Mouse (Mus musculus) CH12.LX (cell line): Measurements from ENCODE around the gene Ube2h. TPM values are rescaled to one million over a fixed set of nuclear protein-coding genes. Genes with fewer than 3 reads are reported as not detected.

Experiments used
- DNase-seq: peaks from one replicate; pipeline ENCODE4 v3.0.0-alpha.2; 2013; ENCODE audit errors: extremely low read depth
- H3K27ac ChIP-seq: 2 replicates; pipeline ENCODE4 v1.5.1; 2012; ENCODE audit warnings: low read depth, mild to moderate bottlenecking, control low read depth, moderate library complexity; ENCODE audit not compliant: insufficient read depth
- H3K27me3 ChIP-seq: replicated peaks from 2 replicates; pipeline ENCODE3; 2012; ENCODE audit warnings: inconsistent platforms
- H3K36me3 ChIP-seq, 2 experiments: replicated peaks in 1 of 2; 2 replicates each; pipeline versions ENCODE3 to v1.6.1; 2012; ENCODE audit warnings: inconsistent platforms in 1 of 2, low read length in 1 of 2, mild to moderate bottlenecking in 1 of 2, mixed read lengths in 1 of 2, moderate library complexity in 1 of 2; ENCODE audit not compliant: control insufficient read depth in 1 of 2, insufficient read depth in 1 of 2
- H3K4me1 ChIP-seq, 2 experiments: 2 replicates each; pipeline ENCODE4 v1.6.1; 2012; ENCODE audit warnings: inconsistent platforms in 1 of 2, moderate library complexity in 1 of 2; ENCODE audit not compliant: insufficient read depth in 2 of 2, control insufficient read depth in 1 of 2
- H3K4me2 ChIP-seq: 2 replicates; pipeline ENCODE4 v1.6.1; 2012; ENCODE audit warnings: low read depth, mild to moderate bottlenecking, control low read depth; ENCODE audit not compliant: poor library complexity, insufficient read depth, severe bottlenecking
- H3K4me3 ChIP-seq, 3 experiments: fragments of 150-350 bp in 1 of 3; sonication (generic) in 1 of 3; replicated peaks in 1 of 3; 2 replicates each; pipeline versions ENCODE3 to v1.5.1; 2011 to 2012; ENCODE audit warnings: low read depth in 2 of 3, low read length in 2 of 3, mild to moderate bottlenecking in 2 of 3, moderate library complexity in 2 of 3, control low read depth in 1 of 3, improper control_type of control experiment in 1 of 3, inconsistent platforms in 1 of 3, mixed read lengths in 1 of 3; ENCODE audit not compliant: poor library complexity in 1 of 3
- H3K79me2 ChIP-seq: replicated peaks from 2 replicates; pipeline ENCODE4 v1.6.1; 2012; ENCODE audit warnings: mild to moderate bottlenecking, moderate library complexity; ENCODE audit not compliant: control insufficient read depth, poor library complexity, insufficient read depth, severe bottlenecking; ENCODE audit errors: extremely low read depth
- H3K9ac ChIP-seq: 2 replicates; pipeline ENCODE4 v1.6.1; 2012; ENCODE audit warnings: low read depth, mild to moderate bottlenecking, control low read depth, moderate library complexity; ENCODE audit not compliant: insufficient read depth
- H3K9me3 ChIP-seq: replicated peaks from 2 replicates; pipeline ENCODE3; 2012; ENCODE audit warnings: low read length, inconsistent platforms, mixed read lengths
- CHD2 ChIP-seq: IDR thresholded peaks from 2 replicates; pipeline ENCODE4 v1.6.1; 2011; ENCODE audit warnings: low read length, improper control_type of control experiment
- CTCF ChIP-seq, 2 experiments: IDR thresholded peaks in 1 of 2; conservative IDR thresholded peaks in 1 of 2; 2 replicates each; pipeline ENCODE4 v1.5.1; 2011 to 2012; ENCODE audit warnings: low read depth in 2 of 2, low read length in 2 of 2, improper control_type of control experiment in 1 of 2, inconsistent platforms in 1 of 2, mild to moderate bottlenecking in 1 of 2, moderate library complexity in 1 of 2
- E2F4 ChIP-seq: IDR thresholded peaks from 2 replicates; pipeline ENCODE4 v1.6.1; 2011; ENCODE audit warnings: low read depth, low read length, improper control_type of control experiment; ENCODE audit not compliant: insufficient replicate concordance
- ELF1 ChIP-seq: IDR thresholded peaks from 2 replicates; pipeline ENCODE4 v1.6.1; 2014; ENCODE audit warnings: low read depth, mild to moderate bottlenecking, inconsistent platforms, low read length, improper control_type of control experiment
- EP300 ChIP-seq: IDR thresholded peaks from 2 replicates; pipeline ENCODE4 v1.6.1; 2011; ENCODE audit warnings: low read length, improper control_type of control experiment
- ETS1 ChIP-seq: conservative IDR thresholded peaks from 2 replicates; pipeline ENCODE4 v1.6.1; 2012; ENCODE audit warnings: low read depth, mild to moderate bottlenecking, inconsistent platforms, low read length, improper control_type of control experiment, moderate library complexity
- HCFC1 ChIP-seq: IDR thresholded peaks from 2 replicates; pipeline ENCODE4 v1.6.1; 2012; ENCODE audit warnings: low read depth, mild to moderate bottlenecking, inconsistent platforms, low read length, improper control_type of control experiment
- IRF4 ChIP-seq: IDR thresholded peaks from 2 replicates; pipeline ENCODE4 v1.6.1; 2014; ENCODE audit warnings: low read depth, mild to moderate bottlenecking, inconsistent platforms, low read length, improper control_type of control experiment
- JUN ChIP-seq: IDR thresholded peaks from 2 replicates; pipeline ENCODE4 v1.6.1; 2011; ENCODE audit warnings: low read depth, mild to moderate bottlenecking, low read length, improper control_type of control experiment, moderate library complexity; ENCODE audit not compliant: insufficient read depth
- KAT2A ChIP-seq: IDR thresholded peaks from 2 replicates; pipeline ENCODE4 v1.6.1; 2012; ENCODE audit warnings: low read length, improper control_type of control experiment, inconsistent platforms; ENCODE audit not compliant: insufficient replicate concordance
- MAFK ChIP-seq: IDR thresholded peaks from 2 replicates; pipeline ENCODE4 v1.6.1; 2011; ENCODE audit warnings: low read length, improper control_type of control experiment; ENCODE audit not compliant: insufficient replicate concordance
- MAX ChIP-seq: IDR thresholded peaks from 2 replicates; pipeline ENCODE4 v1.6.1; 2011; ENCODE audit warnings: low read length, improper control_type of control experiment
- MAZ ChIP-seq: IDR thresholded peaks from 2 replicates; pipeline ENCODE4 v1.6.1; 2012; ENCODE audit warnings: low read depth, mild to moderate bottlenecking, inconsistent platforms, low read length, improper control_type of control experiment, moderate library complexity
- MXI1 ChIP-seq: IDR thresholded peaks from 2 replicates; pipeline ENCODE4 v1.6.1; 2011; ENCODE audit warnings: mild to moderate bottlenecking, low read depth, low read length, improper control_type of control experiment
- MYC ChIP-seq: IDR thresholded peaks from 2 replicates; pipeline ENCODE4 v1.6.1; 2011; ENCODE audit warnings: low read depth, mild to moderate bottlenecking, improper control_type of control experiment, low read length
- NELFE ChIP-seq: IDR thresholded peaks from 2 replicates; pipeline ENCODE4 v1.6.1; 2011; ENCODE audit warnings: low read depth, low read length, improper control_type of control experiment
- NRF1 ChIP-seq: IDR thresholded peaks from 2 replicates; pipeline ENCODE4 v1.6.1; 2014; ENCODE audit warnings: low read depth, mild to moderate bottlenecking, inconsistent platforms, low read length, improper control_type of control experiment, moderate library complexity
- PAX5 ChIP-seq: IDR thresholded peaks from 2 replicates; pipeline ENCODE4 v1.6.1; 2012; ENCODE audit warnings: low read length, inconsistent platforms, mixed read lengths
- POLR2A ChIP-seq: IDR thresholded peaks from 2 replicates; pipeline ENCODE4 v1.6.1; 2011; ENCODE audit warnings: low read depth, mild to moderate bottlenecking, improper control_type of control experiment, low read length
- POLR2AphosphoS2 ChIP-seq: IDR thresholded peaks from 2 replicates; pipeline ENCODE4 v1.6.1; 2011; ENCODE audit warnings: low read depth, low read length, improper control_type of control experiment
- SMC3 ChIP-seq: IDR thresholded peaks from 2 replicates; pipeline ENCODE4 v1.6.1; 2011; ENCODE audit warnings: low read depth, low read length, improper control_type of control experiment
- TBP ChIP-seq: conservative IDR thresholded peaks from 2 replicates; pipeline ENCODE4 v1.6.1; 2011; ENCODE audit warnings: low read depth, low read length, improper control_type of control experiment
- TCF12 ChIP-seq: IDR thresholded peaks from 2 replicates; pipeline ENCODE4 v1.6.1; 2014; ENCODE audit warnings: low read depth, mild to moderate bottlenecking, inconsistent platforms, low read length, improper control_type of control experiment
- USF1 ChIP-seq: IDR thresholded peaks from 2 replicates; pipeline ENCODE4 v1.6.1; 2014; ENCODE audit warnings: low read depth, mild to moderate bottlenecking, inconsistent platforms, low read length, improper control_type of control experiment
- USF2 ChIP-seq: conservative IDR thresholded peaks from 2 replicates; pipeline ENCODE4 v1.6.1; 2011; ENCODE audit warnings: low read depth, low read length, improper control_type of control experiment
- ZKSCAN1 ChIP-seq: IDR thresholded peaks from 2 replicates; pipeline ENCODE4 v1.6.1; 2012; ENCODE audit warnings: low read depth, inconsistent platforms, low read length, improper control_type of control experiment, borderline replicate concordance
- dilution Hi-C: fragments of 300-500 bp; cut with MboI; formaldehyde crosslinking; loops from 2 replicates; pipeline ENCODE4 v1.14.3; 2020; ENCODE audit warnings: low sequenced_read_pairs; ENCODE audit not compliant: extremely low pct_unique_long_range_greater_than_20kb, extremely low pct_ligation_motif_present
- in situ Hi-C: fragments of 300-500 bp; cut with MboI; formaldehyde crosslinking; loops from 3 replicates; pipeline ENCODE4 v1.14.3; 2019; ENCODE audit warnings: low sequenced_read_pairs, low pct_ligation_motif_present, low pct_unique_long_range_greater_than_20kb, mixed read lengths
- polyA plus RNA-seq: library from polyadenylated mRNA; unstranded; fragments of >175 nt; gene quantifications from 2 replicates; pipeline ENCODE4 v1.2.1, GENCODE M21; 2012; ENCODE audit warnings: low read depth; ENCODE audit not compliant: insufficient read length
- total RNA-seq, 2 experiments: library from RNA; depleted of rRNA; stranded (reverse); fragments of 300-350 nt in 1 of 2; fragments of >200 nt in 1 of 2; gene quantifications; 2 replicates each; pipeline ENCODE4 v1.2.3; 2012 to 2014

Gene Ube2h
- total and polyA plus RNA-seq, 3 experiments, result 6.1 to 13.4 (median 13.4) TPM

DNA sequence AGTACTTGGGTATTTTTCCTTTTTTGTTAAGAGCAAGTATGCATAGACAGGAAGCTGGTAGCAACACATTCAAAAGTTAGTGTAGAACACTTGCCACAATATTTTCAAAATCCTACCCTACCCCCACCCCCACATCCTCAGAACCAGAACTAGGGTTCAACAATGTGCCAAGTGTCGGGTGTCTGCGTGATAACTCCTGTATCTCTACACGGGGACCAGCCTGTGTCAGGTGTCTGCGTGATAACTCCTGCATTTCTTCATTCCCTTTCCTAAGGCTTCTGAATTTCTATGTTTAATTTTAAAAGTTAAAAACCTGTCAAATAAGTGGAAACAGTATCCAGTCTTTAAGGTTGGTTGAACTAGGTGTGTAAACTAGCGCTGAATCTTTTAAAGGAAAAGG, 58.4 kb downstream of the Ube2h start:
- H3K4me2 ChIP-seq, result no peak overlapping the region
- H3K27me3 ChIP-seq, result no peaks in the 10 kb centered on the region
- no peaks in the 10 kb centered on the region for H3K79me2 ChIP-seq
- no peak overlapping the region for H3K27ac ChIP-seq
- H3K4me3 ChIP-seq, result no peak overlapping the region
- dilution Hi-C loops, result no loop called here
- peaks cover 0 to 2% of the 10 kb centered on the region in 2 experiments; a peak in 1 of 4 replicates for H3K4me1 ChIP-seq
- in situ Hi-C loops, result no loop called here
- TF ChIP-seq ELF1, result no peak
- TF ChIP-seq CTCF (conservative IDR thresholded peaks at IDR 0.05 in 1 of 2, IDR thresholded peaks at IDR 0.05 in 1 of 2; ENCODE audit: low read depth in 2 of 2, low read length in 2 of 2), result no peak
- TF ChIP-seq SMC3, result no peak
- TF ChIP-seq USF2, result no peak
- TF ChIP-seq NRF1, result no peak
- TF ChIP-seq MYC, result no peak
- TF ChIP-seq POLR2AphosphoS2, result no peak
- TF ChIP-seq IRF4, result no peak
- TF ChIP-seq HCFC1, result no peak
- no peak for TF ChIP-seq NELFE
- TF ChIP-seq MAX, result no peak
- no peak for TF ChIP-seq MAZ
- no peak for TF ChIP-seq EP300
- peaks cover 10 to 56% of the 10 kb centered on the region in 2 experiments for H3K36me3 ChIP-seq
- H3K9me3 ChIP-seq, result no peaks in the 10 kb centered on the region
- no peak for DNase-seq
- no peak overlapping the region for H3K9ac ChIP-seq

DNA sequence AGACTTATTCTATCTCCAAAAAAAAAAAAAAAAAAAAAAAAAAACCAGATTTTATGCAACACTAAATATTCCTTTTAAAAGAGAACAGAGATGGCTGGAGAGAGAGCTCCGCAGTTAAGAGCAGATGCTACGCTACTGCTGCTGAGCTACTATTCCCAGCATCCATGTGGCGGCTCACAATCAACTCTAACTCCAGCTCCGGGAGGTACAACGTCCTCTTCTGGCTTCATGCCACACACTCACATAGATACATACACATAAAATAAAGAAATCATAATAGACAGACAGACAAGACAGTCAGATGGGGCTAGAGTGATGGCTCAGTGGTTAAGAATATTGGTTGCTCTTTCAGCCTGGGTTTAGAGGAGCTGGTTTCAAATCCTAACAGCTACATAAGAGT, 58.9 kb downstream of the Ube2h start:
- dilution Hi-C loops, result no loop called here
- DNase-seq, result no peak
- peaks cover 10 to 57% of the 10 kb centered on the region in 2 experiments for H3K36me3 ChIP-seq
- no peak overlapping the region for H3K9ac ChIP-seq
- H3K4me2 ChIP-seq, result no peak overlapping the region
- no peak overlapping the region for H3K27ac ChIP-seq
- H3K4me3 ChIP-seq, result no peak overlapping the region
- TF ChIP-seq USF1 (no peak), MAX (no peak), MYC (no peak), CHD2 (no peak), TBP (no peak), NRF1 (no peak), HCFC1 (no peak), USF2 (no peak), MAFK (no peak), POLR2AphosphoS2 (no peak), PAX5 (no peak), CTCF (conservative IDR thresholded peaks at IDR 0.05 in 1 of 2, IDR thresholded peaks at IDR 0.05 in 1 of 2; ENCODE audit: low read depth in 2 of 2, low read length in 2 of 2) (no peak), KAT2A (no peak), MXI1 (no peak), ETS1 (no peak), E2F4 (no peak), POLR2A (no peak), TCF12 (no peak), ZKSCAN1 (no peak), JUN (no peak)
- H3K27me3 ChIP-seq, result no peaks in the 10 kb centered on the region
- H3K79me2 ChIP-seq, result no peaks in the 10 kb centered on the region
- in situ Hi-C loops, result no loop called here
- peaks cover 0 to 8% of the 10 kb centered on the region in 2 experiments; a peak in 2 of 4 replicates for H3K4me1 ChIP-seq
- no peaks in the 10 kb centered on the region for H3K9me3 ChIP-seq
